ENCODE assay signal across 9 mouse cellular contexts in the genomic region with DNA sequence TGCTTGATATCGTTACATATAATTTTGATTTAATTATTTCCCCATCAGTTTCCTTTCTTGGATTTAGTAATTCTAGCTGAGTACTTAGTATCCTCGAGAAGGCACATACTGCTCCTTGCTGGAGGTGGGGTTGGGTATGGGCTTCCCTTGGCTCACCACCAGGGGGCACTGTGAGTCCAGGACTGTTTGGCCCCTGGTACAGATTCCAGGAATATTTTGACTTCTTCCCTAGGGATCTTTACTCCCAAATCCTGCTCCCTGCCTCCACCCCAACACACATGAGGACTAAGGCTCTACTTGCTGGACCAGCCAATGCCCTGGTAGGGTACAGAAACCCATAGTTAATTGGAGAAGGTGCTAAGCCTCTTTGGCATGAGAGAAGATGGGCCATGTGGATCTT. TPM values are rescaled to one million over a fixed set of nuclear protein-coding genes. Genes with fewer than 3 reads are reported as not detected.
A peak's percentile ranks its signal among the peaks of the same experiment; 100 is the strongest.
DNase-seq lines count a peak whose midpoint lies in the region; ATAC-seq and TF ChIP-seq lines count a peak whose summit lies in the region.
"Had no signal": no experiment of that assay in that cellular context is flagged by ENCODE, and none has a peak within 500 bp of the region (broad histone marks: within the 10 kb centered on the region; RNA-seq: fewer than 3 reads in every experiment).

No protein-coding gene starts in this region.

- no peaks in the 10 kb centered on the region for H3K36me3 ChIP-seq in E14TG2a.4 (ENCODE audit: insufficient read depth, low read length)
- no peaks in the 10 kb centered on the region for H3K36me3 ChIP-seq in heart, embryonic 10.5 days
- no peaks in the 10 kb centered on the region; the same call in 1 of the 2 replicates for H3K36me3 ChIP-seq in liver, postnatal 0 days (replicated peaks; ENCODE audit: insufficient read depth, low read length)

- ATAC-seq in liver, postnatal 0 days = peak; percentile 47; the same call in 1 of the 2 replicates

- peaks cover 3% of the 10 kb centered on the region; the same call in 1 of the 2 replicates for H3K4me1 ChIP-seq in E14TG2a.4 (replicated peaks; ENCODE audit: low read depth, low read length)
- H3K4me1 ChIP-seq in embryonic fibroblast, embryonic 13.5 days (ENCODE audit: control insufficient read depth, insufficient read depth, low read length) = peaks cover 5% of the 10 kb centered on the region; the same call in 1 of the 2 replicates
- peaks cover 10% of the 10 kb centered on the region for H3K4me1 ChIP-seq in heart, embryonic 10.5 days
- H3K4me1 ChIP-seq in liver, postnatal 0 days (ENCODE audit: insufficient read depth) = 0 out of 2 replicates have a peak, but pooled peaks cover 2% of the 10 kb centered on the region

- no peaks in the 10 kb centered on the region for H3K27me3 ChIP-seq in E14TG2a.4 (ENCODE audit: insufficient read depth, low read length)
- no peaks in the 10 kb centered on the region for H3K27me3 ChIP-seq in heart, embryonic 10.5 days (ENCODE audit: insufficient read depth, poor library complexity, severe bottlenecking)
- no peaks in the 10 kb centered on the region for H3K27me3 ChIP-seq in liver, postnatal 0 days (ENCODE audit: insufficient read depth, low read length)

- no peak overlapping the region for H3K27ac ChIP-seq in embryonic fibroblast, embryonic 13.5 days (ENCODE audit: insufficient read depth, low read length)
- H3K27ac ChIP-seq in heart, embryonic 10.5 days = 0 out of 2 replicates have a peak overlapping the region, but pooled peaks have one; percentile 22
- no peak overlapping the region for H3K27ac ChIP-seq in liver, postnatal 0 days (ENCODE audit: low read depth)

- H3K4me3 ChIP-seq in E14TG2a.4 (replicated peaks; ENCODE audit: low read length) = no peak overlapping the region
- H3K4me3 ChIP-seq in embryonic fibroblast, embryonic 13.5 days (ENCODE audit: insufficient read depth, low read length) = no peak overlapping the region
- H3K4me3 ChIP-seq in heart, embryonic 10.5 days = no peak overlapping the region
- no peak overlapping the region for H3K4me3 ChIP-seq in liver, postnatal 0 days (ENCODE audit: low read depth, low read length)
- H3K4me3 ChIP-seq: erythroblast, embryonic 14.5 days had no signal

- TF ChIP-seq CTCF in E14TG2a.4 (conservative IDR thresholded peaks at IDR 0.05; ENCODE audit: low read length) = peak; percentile 92
- TF ChIP-seq CTCF in embryonic fibroblast, embryonic 13.5 days (IDR thresholded peaks at IDR 0.05; ENCODE audit: borderline replicate concordance, insufficient read depth, low read length) = peak; percentile 55; the same call in 1 of the 2 replicates
- peak; percentile 80 for TF ChIP-seq CTCF in liver, postnatal 0 days (IDR thresholded peaks at IDR 0.05; ENCODE audit: low read depth)

- TF ChIP-seq POLR2A in embryonic fibroblast, embryonic 13.5 days (IDR thresholded peaks at IDR 0.05; ENCODE audit: low read depth, low read length) = no peak

- H3K4me2 ChIP-seq in liver, postnatal 0 days (ENCODE audit: low read depth, low read length) = no peak overlapping the region

- peak; percentile 21 to 22 for DNase-seq in adrenal gland, postnatal 4 days (ENCODE audit: low spot score in 2 of 2)
- peak; percentile 86 for DNase-seq in heart, embryonic 10.5 days (ENCODE audit: low spot score)
- DNase-seq in kidney, postnatal 4 days = peak; percentile 86
- peak; percentile 72 for DNase-seq in liver, postnatal 0 days
- DNase-seq in ovary, adult 18-20 months (ENCODE audit: low spot score) = peak; percentile 28
- DNase-seq in thymus, postnatal 36 days = peak; percentile 38 to 40

- 10% methylated on average over 2 of the region's 2 CpGs for WGBS in heart, embryonic 10.5 days
- WGBS in liver, postnatal 0 days (ENCODE audit: insufficient replicate concordance) = 7% methylated on average over 2 of the region's 2 CpGs

- H3K9ac ChIP-seq in liver, postnatal 0 days (replicated peaks) = no peak overlapping the region

- H3K9me3 ChIP-seq in E14TG2a.4 (ENCODE audit: low read length) = no peaks in the 10 kb centered on the region
- no peaks in the 10 kb centered on the region for H3K9me3 ChIP-seq in heart, embryonic 10.5 days
- no peaks in the 10 kb centered on the region for H3K9me3 ChIP-seq in liver, postnatal 0 days (ENCODE audit: low read length)

- TF ChIP-seq EP300 in liver, postnatal 0 days (IDR thresholded peaks at IDR 0.05; ENCODE audit: low read depth) = no peak

RNA-seq across cellular contexts. Expression of a gene that starts 36.0 kb away (rescaled TPM):
- total RNA-seq in adrenal gland, postnatal 4 days (2021) = 10 to 100 TPM; 50.8 to 55.9 TPM
- polyA plus RNA-seq in embryonic fibroblast, embryonic 13.5 days (2011; ENCODE audit: insufficient read length, low read depth, missing spikeins) = 44.0 and 49.5 TPM in 2 replicates
- polyA plus RNA-seq in heart, embryonic 10.5 days (2016; fragmentation: Nextera tagmentation; extraction: Ambion mirVana) = 58.6 and 68.2 TPM in 2 replicates
- polyA plus RNA-seq in liver, postnatal 0 days (2015; fragmentation: Nextera tagmentation; extraction: Ambion mirVana) = 31.8 and 33.4 TPM in 2 replicates

Comparison
In these comparisons a context has a peak if more than half of its experiments do, and no peak if none do; other contexts are left out.
1. DNase-seq: peak in every context shown above with its lines; median percentile 86 in heart, embryonic 10.5 days; 86 in kidney, postnatal 4 days; 72 in liver, postnatal 0 days; 39 in thymus, postnatal 36 days; 28 in ovary, adult 18-20 months; 22 in adrenal gland, postnatal 4 days.